Mouse (Mus musculus) lung, postnatal 10 days (tissue): ENCODE results near the gene Bud23.
A peak's percentile ranks its signal among the peaks of the same experiment; 100 is the strongest.
"Not testable (repeated sequence)": the region's sequence is repeated elsewhere in the genome, so short reads cannot be mapped to it uniquely, and the experiment has no call there.

Experiments
- DNase-seq: peaks from one replicate; pipeline ENCODE4 v3.0.0; 2021

The Bud23 gene

DNA sequence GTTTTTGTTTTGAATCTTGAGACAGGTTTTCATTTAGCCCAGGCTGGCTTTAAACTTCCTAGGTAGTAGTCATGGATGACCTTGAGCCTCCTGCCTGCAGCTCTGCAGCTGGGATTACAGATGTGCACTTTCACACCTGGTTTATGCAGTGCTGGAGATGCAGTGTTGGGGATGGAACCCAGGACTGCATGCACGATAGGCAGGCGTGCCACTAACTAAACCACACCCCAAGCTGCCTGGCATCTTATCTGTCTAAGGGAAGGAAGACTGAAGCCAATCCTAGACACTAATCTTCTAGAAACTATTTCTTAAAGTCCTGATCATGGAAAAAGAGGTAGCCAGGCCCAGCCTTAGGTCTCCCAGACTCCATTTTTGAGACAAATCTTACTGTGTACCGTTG is 5.7 kb upstream of the Bud23 start:
- no peak for DNase-seq

DNA sequence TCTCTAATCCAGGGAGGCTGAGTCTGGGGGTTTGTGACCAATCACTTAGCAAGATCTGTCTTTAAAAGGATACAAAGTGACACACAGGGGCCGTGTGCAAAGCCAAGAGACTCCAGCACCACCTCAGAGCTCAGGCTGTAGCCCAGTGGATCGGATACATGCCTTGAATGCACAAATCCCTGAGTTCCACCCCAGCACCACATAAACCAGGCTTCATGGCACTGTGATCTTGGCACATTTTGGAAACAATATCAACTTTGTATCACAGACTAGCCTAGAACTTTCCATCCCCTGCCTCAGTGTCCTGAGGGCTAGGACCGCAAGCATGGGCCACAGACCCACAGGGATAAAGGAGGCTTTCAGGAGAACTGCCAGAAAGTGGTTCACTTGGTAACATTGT is 1.2 kb upstream of the Bud23 start:
- DNase-seq = no peak

DNA sequence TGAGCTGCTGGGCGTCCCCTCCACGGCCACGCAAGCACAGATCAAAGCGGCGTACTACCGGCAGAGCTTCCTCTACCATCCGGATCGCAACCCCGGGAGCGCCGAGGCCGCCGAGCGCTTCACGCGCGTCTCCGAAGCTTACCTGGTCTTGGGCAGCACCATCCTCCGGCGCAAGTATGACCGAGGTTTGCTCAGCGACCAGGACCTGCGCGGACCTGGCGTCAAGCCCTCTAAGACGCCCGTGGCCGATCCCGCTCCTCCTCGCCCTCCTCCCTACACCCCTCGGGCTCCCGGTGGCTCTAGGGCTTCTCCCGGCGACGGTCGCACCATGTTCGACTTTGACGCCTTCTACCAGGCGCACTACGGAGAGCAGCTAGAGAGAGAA is 385 bp downstream of the Bud23 start:
- DNase-seq = no peak

DNA sequence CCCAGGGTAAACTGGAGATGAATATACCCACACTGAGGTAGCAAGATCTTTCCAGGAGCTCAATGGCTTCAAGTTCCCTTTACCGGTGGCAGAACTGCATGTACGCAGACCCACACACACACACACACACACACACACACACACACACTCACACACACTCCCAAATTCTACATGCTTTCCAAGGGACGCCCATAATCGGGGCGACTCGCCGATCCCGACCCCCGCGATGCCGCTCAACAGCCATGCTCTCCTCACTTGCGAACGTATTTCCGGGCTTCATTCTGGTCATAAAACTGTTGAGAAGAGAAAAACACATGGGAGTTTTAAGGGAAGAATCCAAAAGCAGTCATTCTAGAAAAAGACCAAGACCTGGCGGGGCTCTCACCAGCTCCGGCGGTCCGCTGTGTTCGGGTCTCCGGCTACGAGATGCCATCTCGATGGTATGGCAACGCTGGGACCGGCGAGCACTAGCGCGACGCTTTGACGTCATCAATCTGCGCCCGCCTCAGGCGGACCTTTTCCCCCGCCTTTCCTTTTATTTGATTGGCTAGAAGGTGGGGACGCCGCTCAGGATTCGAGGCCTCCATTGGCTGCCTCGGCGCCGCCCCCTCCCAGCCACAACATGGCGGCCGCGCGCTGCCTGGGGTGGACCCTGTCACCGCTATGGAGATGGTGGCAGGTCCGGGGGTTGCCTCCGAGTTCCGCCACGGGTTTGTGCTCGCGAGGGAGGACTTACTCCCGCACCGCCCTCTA is 954 bp downstream of the Bud23 start, which contains the start of gene Dnajc30:
Gene Dnajc30 (plus strand): TSS at position 574 of the 753 bp plus-strand sequence.
- peak; percentile 98 for DNase-seq

DNA sequence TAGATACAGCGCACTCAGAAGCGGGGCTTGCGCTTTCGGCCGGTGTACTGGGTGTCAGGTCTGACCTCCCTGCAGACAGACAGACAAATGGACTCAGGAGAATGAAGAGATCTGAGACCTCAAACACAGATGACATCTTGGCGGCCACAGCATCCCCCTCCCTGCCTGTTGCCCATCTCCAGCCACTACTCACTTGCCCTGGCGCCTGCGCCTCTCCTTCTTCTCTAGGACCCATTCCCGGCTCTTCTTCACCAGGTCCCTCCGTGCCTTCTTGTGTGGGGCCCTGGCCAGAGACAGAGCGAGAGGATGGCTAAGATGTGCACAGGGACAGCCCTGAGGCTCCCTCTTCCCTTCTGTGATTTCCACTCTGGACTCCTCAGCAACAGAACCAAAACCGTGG is 11.4 kb downstream of the Bud23 start:
- DNase-seq = no peak

DNA sequence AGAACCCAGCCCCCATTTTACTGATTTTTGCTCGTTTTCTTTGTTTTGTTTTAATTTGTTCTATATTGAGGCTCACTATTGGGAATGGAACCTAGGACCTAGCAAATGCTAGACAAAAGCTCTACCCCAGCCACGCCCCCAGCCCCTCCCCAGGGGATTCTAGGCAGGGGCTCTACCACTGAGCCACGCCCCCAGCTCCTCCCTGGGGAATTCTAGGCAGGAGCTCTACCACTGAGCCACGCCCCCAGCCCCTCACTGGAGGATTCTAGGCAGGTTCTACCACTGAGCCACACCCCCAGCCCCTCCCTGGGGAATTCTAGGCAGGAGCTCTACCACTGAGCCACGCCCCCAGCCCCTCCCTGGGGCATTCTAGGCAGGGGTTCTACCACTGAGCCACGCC is 15.5 kb downstream of the Bud23 start:
- DNase-seq = not testable (repeated sequence)

DNA sequence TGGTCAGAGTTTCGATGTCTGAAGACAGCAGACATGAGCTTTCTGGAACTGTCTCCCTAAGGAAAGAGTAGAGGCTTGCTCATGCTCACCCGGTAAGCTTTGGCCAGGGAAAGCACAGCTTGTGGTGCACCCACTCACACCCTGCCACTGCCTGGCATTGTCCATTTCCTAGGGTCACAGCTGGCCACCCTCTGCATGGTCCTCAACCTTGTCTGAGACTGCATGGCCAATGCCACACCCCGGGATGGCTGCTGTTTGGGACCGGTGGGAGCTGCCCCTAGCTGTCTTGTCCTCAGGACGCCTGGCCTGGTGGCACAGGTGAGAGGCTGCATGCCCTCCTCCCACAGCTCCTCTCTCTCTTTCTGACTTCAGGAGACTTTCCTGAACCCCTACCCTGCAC is 16.2 kb downstream of the Bud23 start:
- DNase-seq = no peak

DNA sequence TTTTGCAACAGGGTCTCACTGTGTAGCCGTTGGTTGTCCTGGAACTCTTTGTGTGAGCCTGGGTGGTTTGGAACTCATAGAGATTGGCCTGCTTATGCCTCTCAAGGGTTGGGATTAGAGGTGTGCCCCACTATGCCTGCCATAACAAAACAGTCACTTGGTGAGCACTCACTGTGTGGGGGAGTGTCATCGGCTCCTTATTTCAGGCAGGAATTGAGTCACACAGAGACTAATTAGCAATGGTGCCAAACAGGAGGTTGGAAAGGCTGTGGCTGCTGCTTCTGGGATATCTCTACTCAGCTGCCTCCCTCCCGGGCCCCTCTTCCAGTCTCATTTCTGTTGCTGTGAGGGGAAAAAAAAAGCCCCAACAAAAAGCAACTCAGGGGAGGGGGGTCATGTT is 20.2 kb downstream of the Bud23 start:
- no peak for DNase-seq

DNA sequence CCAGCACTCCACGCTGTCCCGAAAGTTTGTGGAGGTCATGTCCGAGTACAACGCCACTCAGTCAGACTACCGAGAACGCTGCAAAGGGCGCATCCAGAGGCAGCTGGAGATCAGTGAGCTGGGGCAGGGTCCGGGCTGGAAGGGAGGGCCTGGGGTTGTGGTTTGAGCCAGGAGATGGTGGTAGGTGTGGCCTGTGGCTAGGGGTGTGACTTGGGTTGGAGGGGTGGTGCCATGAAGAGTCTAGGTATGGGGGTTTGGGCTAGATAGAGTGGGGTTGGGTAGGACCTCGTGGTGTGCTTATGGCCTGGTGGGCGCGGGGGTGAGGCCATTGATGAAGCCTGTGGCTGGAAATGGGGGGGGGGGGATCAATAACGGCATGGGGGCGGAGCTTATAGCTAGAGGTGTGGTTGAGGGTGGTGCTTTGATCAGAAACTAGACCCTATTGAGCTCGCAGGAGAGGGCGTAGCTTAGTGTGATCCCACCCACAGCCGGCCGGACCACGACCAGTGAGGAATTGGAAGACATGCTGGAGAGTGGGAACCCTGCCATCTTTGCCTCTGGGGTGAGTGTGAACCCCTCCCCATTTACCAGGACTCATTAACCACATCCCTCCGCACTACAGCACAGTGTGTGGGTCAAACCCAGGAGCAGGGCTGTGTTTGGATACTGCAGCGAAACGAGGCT is 22.5 kb downstream of the Bud23 start:
- no peak for DNase-seq

DNA sequence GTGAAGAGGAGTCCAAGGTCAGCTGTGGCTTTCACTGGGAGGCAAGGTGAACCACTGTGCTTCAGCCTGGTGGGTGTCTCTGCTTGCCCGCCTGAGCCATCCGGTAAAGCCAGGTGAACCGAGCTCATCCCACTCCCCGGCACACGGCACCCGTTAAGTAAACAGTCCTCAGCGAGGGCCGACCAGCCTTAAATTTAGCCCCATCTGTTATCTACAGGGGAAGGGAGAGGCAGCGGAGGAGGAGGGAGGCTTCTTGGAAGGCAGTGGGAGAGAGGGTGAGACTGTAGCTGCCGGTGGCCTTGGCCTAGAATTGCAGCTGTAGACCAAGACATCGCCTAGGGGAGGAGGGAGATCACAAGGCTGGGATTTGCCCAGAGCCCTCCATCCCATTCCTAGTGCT is 24.0 kb downstream of the Bud23 start:
- DNase-seq = no peak

DNA sequence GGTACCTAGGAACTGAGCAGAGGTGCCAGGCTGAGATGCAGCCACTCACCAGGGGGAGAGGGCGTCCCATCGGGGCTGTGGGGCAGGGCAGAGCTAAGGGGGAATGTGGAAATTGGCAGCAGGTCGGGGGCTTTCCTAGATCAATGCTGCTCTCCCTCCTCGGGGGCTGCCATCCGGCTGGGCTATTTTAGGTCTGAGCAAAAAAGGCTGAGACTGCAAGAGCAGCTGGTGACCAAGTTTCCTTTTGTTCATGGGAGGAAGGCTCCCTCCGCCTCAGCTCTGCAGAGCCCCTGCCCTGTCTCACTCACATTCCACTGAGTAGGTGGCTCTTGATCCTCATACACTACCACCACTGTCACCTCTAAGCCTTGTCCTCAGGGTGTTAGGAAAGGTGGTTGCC is 24.7 kb downstream of the Bud23 start:
- no peak for DNase-seq

DNA sequence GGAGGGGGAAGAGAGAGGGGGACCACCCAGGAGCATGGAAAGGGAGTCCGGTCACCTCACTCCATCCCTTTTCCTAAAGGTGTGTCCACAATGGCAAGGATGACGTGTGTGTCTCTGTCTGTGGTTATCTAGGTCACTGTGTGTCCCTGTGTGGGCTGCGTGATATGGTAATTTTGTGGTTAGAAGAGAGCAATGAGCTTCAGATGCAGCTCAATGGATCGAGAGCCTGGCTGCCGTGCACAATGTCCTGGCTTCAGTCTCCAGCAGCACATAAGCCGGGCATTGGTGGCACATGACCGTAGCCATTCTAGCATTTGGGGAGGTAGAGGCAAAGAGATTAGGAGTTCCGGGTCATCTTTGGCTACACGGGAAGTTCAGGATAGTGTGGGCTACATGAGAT is 25.2 kb downstream of the Bud23 start:
- DNase-seq = no peak

DNA sequence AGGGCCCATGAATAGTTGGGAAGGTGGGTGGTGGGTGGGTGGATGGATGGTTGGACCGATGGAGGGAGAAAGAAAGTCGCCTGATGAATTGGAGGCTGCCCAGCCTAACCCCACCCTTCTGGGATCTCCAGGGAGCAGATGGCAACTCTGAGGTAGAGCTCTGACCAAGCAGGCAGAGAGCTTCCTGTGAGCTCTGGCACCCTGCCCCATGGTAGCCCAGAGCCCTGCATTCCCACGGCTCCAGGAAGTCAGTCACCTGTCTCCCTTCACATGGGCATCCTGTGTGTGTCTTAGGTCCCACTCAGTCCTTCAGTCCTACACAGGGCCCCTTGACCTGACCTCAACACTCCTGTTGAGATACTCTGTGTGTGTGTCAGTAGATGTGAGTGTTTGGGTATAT is 26.8 kb downstream of the Bud23 start:
- DNase-seq = no peak

DNA sequence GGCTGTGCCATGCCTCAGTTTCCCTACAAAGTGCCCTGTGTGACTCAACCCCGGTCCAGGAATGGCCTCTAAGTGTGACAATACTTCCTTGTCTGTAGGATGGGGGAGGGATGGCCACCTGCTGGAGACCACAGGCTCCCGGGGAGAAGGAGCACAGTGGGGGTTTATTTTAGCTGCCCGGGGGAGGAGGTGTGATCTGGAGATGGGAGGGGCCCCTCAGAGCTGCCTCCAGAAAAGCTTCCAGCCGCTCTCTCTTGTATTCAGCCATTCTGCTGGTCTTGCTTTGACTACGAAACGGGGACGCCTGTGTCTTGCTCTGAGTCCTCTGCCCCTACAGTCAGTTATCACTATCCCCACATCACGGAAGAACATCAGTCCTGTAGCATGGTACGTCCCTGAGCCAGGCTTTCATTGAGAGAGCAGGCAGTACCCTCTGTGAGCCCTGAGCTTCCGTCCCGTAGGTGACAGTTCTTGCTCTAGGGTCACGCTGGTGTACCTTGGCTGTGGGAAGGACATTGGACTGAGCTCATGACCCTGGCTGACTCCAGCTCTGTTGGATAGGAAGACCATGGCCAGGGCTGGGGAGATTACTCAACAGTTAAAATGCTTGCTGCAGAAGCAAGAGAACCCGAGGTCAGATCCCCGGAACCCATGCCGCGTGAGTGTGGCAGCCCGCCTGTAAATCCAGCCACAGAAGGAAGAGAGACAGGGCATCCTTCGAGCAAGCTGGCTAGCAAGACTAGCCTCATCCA is 29.0 kb downstream of the Bud23 start:
- no peak for DNase-seq

DNA sequence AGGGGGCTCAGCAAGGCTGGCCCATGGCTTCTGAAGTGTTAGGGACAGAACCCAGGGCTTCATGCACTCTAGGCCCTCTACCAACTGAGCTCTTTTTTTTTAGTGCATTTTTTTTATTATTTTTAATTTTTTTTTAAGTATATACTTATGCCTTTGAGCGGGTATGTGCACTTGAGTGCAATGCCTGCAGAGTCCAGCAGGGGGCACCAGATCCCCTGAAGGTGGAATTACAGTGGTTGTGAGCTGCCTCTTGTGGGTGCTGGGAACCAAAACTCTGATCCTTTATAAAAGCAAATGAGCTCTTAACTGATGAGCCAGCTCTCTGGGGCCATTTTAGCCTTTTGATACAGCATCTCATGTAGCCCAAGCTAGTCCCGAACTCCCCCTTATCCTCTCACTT is 30.2 kb downstream of the Bud23 start:
- no peak for DNase-seq

DNA sequence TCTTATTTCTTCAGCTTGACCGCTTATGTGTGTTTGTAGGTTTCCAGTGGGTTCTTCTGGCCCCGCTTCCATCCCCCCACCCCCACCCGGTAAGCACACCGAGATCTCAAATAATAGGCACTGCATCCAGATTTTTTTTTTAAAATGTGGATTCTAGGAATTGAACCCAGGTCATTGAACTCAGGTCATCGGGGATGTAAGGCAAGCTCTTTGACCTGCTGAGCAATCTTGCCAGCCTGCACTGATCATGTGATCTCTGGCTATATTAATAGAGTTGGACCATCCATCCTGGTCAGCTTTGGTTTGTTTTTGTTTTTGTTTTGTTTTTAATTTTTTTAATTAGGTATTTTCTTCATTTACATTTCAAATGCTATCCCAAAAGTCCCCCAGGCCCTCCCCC is 32.2 kb downstream of the Bud23 start:
- DNase-seq = no peak

DNA sequence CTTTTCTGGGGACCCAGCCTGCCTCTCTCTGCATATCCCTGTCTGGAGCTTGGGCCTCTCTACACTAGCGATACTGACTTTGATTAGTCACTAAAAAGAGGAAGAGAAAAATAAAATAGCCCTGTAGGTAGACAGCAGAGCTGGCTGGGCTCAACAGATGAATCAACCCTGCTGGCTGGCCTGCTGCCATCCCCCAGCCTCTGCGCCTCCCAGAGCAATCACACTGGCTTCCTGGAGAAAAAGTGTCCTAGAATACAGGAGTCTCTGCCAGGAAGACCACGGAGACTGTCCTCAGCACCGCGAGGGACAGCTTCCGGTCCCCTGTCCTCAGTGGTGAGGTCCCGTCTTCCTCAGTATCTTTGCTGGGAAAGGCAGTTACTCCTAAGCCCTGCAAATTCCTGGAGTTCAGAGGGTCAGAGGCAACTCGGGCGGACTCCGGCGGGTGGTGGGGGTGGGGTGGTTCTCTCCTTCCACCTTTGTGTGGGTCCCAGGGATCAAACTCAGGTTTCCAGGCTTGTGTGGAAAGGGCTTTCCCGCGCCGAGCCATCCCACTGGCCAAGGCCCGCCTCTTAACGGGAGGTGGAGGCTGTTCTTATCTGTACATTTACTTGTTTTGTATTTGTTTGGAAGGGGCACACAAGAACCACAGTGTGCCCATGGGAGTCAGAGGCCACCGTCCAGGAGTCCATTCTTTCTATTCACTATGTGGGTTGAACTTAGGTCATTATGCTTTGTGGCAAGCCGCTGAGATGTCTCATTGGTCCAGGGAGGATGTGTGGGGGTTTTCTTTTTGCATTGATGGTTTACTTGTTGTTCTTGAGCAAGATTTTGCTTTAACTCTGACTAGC is 35.5 kb downstream of the Bud23 start:
- DNase-seq = peak; percentile 62

DNA sequence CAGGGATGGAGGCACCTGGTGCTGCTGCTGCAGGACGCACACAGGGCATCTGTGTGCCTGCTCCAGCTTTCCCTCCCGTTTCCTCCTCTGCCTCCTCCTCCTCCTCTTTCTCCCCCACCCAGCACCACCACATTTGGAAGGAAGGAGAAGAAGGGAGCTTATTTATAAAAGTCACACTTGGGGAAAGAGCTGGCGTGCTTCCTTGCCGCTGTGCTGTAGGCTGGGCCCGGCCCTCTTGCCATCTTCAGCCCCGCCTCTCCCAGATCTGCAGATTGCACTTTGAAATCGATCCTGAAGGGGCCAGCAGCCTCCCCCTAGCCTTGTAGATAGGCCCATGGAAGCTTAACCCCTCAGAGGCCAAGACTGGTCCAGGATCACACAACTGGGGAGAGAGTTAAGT is 38.9 kb downstream of the Bud23 start:
- DNase-seq = peak; percentile 50

DNA sequence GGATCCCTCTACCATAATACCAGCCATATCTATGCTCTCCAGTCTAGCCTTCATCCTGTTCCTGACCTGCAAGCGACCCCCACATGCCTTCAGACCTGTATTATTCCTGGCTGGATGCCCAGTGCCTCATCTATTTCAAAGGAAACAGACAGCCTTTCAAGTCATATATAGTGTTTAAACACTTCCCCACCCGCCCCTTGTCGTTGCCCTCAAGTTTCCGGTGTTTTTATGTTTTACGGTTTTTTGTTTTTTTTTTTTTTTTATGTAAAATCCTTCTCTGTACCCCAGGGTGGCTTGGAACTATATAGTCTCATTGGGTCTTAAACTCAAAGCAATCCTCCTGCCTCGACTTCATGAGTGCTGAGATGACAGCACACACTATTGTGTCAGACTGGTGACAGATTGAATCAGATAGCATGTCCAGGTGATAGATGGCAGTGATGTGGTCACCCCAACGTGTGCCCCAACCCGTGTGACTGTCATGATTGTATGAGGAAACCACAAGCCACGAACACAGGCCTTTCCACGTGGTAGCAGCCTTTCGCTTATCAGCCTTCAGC is 40.0 kb downstream of the Bud23 start:
- DNase-seq = peak; percentile 47

DNA sequence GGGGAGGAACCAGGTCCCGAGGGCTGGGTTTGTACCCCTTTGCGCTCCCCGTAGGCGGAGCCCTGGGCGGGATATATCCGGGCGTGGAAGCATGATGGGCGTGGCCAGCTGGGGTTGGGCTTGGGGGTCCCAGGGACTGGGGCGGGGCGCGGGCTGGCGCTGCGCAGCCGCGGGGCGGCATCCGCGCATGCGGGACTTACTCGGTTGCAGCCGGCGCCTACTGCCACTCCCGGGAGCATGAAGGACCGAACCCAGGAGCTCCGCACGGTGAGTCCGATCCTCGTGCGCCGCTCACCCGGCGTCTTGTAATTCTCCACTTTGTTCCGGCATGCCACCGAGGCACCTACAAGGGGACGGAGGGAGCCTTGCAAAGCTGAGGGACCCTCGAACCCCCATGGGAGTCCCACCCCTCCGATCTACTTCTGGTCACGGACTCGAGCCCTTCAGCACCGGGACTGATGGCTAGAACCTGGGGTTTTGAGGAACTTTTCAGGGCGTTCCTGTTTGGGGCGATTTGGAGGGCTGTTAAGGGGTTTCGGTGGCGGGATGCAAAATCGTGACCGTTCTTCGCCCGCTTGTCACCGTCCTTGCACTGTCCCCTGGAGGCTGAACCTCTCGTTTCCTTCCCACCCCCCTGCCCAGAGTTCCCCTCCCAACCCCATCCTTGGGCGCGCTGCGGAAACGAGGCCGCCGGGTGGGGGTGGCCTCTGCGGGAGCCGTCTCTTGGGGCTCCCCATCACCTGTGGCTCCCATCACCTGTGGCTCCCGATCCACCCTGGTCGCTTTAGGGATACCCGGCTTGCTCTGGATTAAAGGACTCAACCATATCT is 41.2 kb downstream of the Bud23 start, which contains the start of gene Stx1a:
Gene Stx1a (plus strand): TSS at position 139 of the 830 bp plus-strand sequence.
- DNase-seq = peak; percentile 96

DNA sequence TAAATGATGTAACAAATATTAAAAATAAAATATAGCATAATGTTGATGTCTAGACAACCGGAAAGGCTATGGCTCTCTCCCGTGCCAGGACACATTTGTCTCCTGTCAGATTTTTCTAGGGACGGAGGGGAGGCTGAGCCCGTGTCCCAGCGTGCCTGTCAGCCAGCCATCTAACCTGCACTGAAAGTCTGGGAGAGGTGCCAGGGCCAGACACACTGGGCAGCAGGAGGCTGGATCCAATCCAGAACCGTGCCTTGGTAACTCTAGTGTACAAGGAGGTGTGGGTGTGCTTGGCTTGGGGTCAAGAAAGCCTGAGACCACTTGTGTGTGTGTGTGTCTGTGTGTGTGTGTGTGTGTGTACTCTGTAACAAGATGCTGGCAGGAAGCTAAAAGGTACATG is 42.9 kb downstream of the Bud23 start:
- DNase-seq = peak; percentile 89
